Mouse (Mus musculus) 3T3-L1 (cell line): ENCODE data around the gene Olfr1463.

Experiments
- DNase-seq: peaks from one replicate; pipeline ENCODE4 v3.0.0-alpha.2; 2015; ENCODE audit warnings: low read depth, low spot score

Gene Olfr1463

GRCm38 (mm10) chr19:13231028-13231427, at the start of gene Olfr1463:
Gene Olfr1463, plus strand, starts transcription at chr19:13231328.
- no peak for DNase-seq

DNA sequence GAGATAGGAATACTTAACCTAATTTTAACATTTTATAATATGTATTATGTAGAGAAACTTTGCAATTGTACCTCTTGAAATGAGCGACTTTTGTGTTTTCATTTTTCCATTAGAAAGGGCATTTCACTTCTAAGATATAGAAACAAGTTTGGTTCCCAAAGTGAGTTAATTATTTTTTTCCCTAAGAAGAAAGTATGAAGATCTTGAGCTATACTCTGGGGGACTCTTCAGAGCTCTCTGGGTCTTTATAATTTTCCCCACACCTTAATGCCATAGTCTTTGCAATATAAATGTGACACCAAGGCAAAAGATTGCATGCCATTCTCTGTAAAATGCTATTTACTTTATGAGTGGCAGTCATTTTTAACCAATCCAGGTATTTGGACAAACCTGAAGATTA, 45.7 kb upstream of the Olfr1463 start, which contains the start of gene Olfr1462:
Gene Olfr1462, plus strand, starts transcription at position 301 of the 400 bp plus-strand sequence.
- DNase-seq, result no peak

DNA sequence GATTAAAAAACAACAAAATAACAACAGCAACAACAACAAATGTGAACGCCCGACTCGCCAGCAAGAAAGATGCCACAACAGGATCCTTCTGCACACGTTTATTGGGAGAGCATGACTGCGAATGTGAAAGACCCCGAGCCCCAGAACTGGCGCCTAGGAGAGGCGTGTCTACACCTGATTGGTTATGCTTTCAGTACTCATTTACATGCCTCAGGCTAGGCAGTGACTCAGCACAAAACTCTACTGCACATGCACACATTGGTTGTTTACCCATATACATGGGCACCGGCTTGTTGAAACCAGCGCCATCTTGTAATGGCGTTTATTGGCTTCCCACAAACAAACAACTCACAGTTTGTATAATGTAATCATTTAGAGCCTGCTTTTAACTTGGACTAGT, 9.5 kb upstream of the Olfr1463 start:
- DNase-seq, result no peak
